Mouse (Mus musculus) lung, postnatal 10 days (tissue): ENCODE data around the gene Gfod1.
A peak's percentile ranks its signal among the peaks of the same experiment; 100 is the strongest.

Source experiments
- DNase-seq: peaks from one replicate; pipeline ENCODE4 v3.0.0; 2021

The Gfod1 gene

DNA sequence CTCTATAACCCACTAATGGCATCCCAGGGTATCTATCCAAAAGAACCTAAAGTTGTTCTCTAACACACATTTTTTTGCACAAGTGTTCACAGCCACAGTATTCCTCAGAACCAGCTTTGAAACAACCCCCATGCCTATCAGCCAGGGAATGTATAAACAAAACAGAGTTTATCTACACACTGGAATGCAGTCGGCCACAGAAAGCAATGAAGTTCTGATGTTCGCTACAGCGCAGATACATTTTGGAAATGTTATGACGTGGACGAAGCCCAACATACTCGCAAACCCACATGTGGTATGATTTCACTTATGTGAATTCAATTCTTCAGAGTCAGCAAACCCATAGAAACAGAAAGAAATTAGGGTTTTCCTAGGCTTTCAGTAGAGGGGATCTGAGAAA lies 75.8 kb downstream of the Gfod1 start:
- DNase-seq = no peak

DNA sequence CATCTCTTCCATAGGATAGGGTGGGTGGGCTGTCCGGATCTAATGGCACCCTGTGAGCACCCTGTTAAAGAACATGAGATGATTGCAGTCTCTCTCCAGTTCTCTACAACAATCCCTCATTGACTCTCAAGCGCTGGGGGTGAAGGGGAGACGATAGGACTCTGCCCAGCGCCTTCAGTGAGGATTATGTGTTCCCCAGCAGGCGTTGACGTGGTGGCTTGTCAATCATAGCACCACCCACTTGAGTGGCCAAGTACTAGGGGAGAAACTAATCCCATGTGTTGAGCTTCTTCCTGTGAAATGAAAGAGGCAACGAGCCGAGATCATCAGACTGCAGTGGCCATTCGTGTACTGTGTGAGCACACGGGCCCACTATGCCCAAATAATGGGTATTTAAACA lies 77.9 kb downstream of the Gfod1 start:
- no peak for DNase-seq

DNA sequence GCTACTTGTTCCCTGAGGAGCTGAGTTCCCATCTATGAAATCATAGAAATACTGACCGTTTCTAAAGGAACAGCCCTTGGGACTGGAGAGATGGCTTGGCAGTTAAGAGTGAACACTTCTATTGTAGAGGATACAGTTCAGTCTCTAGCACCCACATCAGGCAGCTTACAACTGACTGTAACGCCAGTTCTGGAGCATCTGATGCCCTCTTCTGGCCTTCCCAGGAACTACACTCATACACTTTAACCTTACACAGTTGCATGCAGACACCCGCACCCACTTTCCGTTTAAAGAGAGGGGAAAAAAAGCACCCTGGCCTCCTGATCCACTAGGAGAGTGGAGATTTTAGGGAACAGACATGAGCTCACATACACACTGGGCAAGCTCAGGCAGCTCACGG lies 78.8 kb downstream of the Gfod1 start:
- no peak for DNase-seq

GRCm38 (mm10) chr13:43222084-43222483 lies 81.9 kb downstream of the Gfod1 start:
- no peak for DNase-seq

- DNase-seq = no peak
These were observed 82.7 kb downstream of the Gfod1 start for GRCm38 (mm10) chr13:43221290-43221689.

DNA sequence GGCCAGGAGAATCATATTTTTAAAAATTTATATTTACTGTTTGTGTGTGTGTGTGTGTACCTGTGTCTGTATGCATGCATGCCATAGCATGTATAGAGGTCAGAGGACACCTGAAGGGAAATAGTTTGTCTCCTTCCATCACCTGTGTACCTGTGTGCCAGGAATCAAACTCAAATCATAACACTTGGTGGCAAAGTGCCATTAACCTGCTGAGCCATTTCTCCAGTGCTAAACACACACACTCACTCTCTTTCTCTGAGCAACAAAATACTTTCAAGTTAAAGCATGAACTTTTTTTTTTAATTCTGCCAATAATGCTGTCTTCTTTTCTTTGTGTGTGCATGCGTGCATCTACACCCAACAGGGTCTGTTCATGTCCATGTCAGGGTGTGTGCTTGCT lies 83.3 kb downstream of the Gfod1 start:
- no peak for DNase-seq

- DNase-seq = peak; percentile 69
These were observed 85.2 kb downstream of the Gfod1 start for GRCm38 (mm10) chr13:43218764-43219163.

GRCm38 (mm10) chr13:43218284-43218683 lies 85.7 kb downstream of the Gfod1 start:
- no peak for DNase-seq

DNA sequence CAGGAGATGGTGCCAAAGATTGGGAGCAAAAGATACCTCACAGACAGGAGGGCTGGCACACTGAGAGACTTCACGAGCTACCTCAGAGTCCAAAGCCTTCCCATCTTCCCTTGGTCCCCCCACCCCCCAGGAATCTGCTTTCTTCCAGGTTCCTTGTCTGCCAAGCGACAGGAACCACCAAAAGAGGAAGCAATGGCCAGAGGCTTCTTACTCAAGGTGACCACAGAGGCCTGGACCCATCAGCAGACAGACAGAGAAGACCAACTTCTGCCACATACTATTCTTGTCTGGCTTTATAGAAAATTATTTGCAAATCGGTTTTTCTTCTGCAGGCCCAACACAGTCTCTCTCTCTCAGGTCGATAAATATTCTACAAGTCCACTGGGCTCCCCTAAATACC lies 86.3 kb downstream of the Gfod1 start:
- DNase-seq = no peak

DNA sequence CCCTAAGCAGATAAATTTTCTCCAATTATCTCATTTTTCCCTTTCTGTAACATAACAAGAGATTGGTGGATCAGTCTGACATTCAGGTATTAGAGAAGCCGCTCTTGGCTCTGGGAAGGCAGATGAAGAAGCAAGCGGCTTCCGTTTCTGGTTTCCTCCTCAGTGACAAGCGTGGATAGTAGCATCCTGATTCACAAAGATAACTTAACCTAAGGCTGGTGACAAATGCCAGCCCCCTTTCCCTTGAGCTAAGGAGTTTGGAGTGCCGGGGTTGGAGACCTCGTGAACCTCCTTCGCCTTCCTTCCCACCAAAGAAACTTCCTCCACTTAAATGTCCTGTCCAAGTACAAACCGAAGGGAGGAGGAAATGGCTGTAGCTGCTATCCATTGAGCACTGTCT lies 86.9 kb downstream of the Gfod1 start:
- no peak for DNase-seq

DNA sequence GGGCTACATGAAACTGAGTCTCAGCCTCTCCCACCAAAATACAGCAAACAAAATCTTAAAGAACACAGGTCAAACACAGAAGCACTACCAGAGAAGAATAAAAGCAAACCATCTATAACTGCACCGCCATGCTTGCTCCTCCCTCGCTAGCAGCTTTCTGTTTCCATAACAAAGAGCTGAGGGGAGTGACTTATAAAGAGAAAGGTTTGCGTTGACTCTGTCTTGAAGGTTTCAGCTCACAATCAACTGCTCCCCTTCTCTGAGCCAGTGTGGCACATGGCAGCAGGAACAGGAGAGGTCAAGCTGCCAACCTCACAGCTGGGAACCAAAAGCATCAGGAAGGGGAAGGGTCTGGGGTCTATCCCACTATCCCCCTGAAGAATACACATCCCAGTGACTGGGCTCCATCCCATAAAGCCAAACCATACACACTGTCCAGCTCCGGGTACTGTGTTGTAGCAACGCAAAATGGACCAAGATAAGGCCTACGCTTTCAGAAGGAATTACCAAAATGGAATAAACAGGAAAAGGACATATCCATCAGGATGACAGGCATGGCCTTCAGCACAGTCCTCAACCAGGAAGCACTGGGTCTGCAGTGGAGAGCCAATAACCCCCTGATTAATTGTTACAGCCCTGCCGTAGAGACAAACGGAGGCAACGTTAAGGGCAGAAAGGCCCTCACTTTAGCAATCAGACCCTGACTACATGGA lies 87.8 kb downstream of the Gfod1 start:
- no peak for DNase-seq

DNA sequence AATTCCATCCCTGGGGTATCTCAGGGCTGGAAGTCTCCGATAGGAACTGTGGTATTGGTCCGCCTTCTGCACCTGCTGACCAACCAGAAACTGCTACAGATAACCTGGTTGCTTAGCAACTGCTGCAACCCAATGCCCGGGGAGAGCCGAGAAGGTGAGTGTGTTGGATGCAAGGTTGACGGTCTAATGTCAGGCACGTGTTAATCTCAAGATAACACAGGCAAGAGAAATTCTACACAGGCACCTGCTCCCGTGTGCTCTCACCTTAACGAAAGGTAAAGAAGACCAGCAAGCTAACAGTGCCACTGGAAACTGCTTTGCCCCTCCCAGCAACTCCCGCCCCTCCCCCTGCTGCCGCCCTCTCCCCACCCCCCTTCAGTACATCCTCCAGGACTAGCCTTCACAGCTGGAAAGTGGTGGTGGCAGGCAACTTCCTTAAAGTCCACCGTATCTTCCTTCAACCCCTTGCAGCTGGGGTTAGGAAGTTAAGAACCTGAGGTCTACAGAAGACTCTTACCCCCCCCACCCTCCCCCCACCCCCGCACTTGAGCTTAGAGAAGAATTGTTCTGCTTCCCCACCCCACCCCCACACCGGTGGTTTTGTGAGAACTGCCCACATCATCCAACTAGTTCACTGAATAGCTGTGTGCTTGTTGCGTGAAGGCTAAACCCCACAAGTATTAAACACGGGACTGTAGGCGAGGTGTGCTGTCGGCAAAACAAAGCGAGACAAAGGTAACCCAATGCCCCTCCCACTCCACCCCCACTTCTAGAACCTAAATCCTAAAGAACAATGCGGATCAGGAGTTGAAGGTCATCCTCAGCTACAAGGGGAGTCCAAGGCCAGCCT lies 88.6 kb downstream of the Gfod1 start:
- DNase-seq = no peak

DNA sequence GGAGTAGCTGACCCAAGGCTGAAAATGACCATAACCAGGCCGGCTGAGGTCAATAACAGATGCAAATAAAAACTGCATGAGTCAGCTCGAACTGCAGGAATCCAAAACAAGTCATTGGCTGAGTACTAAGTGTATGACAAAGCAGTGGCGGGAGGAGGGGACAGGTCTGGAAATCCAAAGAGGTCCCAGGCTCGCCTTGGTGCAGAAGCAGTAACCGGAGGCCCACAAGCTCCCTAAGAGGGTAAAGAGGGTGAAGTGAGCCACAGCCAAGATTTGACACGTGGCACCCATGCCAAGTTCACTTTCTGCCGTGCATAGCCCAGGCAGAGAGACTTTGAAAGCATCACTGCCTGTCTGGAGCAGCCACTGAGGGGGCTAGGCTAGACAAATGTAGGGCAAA lies 91.6 kb downstream of the Gfod1 start:
- DNase-seq = peak; percentile 57

GRCm38 (mm10) chr13:43210956-43211355 lies 93.0 kb downstream of the Gfod1 start:
- DNase-seq = no peak

GRCm38 (mm10) chr13:43209560-43209959 lies 94.4 kb downstream of the Gfod1 start:
- no peak for DNase-seq

DNA sequence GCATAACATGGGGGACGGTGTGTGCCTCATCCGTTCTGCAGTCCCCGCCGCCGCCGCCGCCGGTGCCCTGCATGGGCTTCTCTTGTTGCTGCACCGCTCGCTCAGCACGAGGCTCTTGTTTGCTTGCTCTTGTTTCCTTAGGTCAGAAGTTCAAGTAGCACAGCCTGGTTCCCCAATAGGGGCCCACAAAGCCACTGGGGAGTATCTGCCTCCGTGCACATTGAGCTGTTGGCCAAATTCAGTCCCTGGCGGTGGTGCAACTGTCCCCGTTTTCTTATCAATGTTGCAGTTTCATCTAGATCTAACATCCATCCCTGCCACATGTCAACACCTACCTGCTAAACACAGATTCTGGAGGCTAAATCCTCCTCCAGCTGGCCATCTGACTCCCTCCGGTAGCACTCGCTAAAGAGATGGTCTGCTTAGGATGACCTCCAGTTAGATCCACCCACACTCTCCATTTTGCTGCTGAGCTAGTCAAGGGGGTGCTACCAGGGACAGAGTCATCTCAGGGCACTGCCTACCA lies 95.0 kb downstream of the Gfod1 start:
- DNase-seq = no peak

- no peak for DNase-seq
These were observed 97.8 kb downstream of the Gfod1 start for GRCm38 (mm10) chr13:43206118-43206683.

GRCm38 (mm10) chr13:43203641-43204040 lies 100.3 kb downstream of the Gfod1 start:
- peak; percentile 77 for DNase-seq

- DNase-seq = peak; percentile 84
These were observed 100.7 kb downstream of the Gfod1 start for GRCm38 (mm10) chr13:43203234-43203633.

GRCm38 (mm10) chr13:43202351-43202750 lies 101.6 kb downstream of the Gfod1 start:
- no peak for DNase-seq

DNA sequence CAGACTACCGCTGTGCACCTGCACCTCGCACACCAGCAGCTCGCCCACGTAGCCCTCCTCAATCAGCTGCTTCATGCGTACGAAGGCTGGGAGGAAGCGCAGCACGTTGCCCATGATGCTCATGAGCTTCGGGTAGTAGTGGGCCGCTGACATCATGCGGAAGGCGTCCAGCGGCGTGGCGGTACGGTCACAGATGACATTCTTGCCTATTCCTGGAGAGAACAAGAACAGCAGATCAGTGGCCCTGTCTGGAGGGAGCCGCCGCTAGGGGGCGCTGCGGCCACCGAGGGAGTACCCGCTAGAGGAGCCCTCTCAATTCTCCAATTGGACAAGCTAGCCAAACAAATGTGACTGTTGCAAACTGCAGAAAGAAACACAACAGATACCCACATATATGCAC lies 102.9 kb downstream of the Gfod1 start:
- peak; percentile 64 for DNase-seq

DNA sequence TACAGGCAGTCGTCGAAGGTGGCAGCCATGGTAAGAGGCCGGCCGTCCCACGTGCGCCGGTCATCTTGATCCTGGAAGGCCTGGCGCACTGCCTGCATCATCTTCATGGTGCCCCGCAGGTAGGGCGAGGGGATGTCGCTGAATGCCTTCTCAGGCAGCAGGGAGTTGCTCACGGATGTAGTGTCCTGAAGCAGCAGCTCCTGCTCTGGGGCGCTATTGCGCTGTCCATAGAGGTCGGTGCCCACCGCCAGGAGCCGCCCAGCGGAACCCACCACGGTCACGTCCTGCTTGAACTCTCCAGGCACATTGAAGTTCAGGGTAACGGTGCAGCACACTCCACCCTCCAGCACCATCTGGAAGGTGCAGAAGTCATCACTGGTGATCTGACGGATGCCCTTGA lies 103.5 kb downstream of the Gfod1 start:
- DNase-seq = no peak

GRCm38 (mm10) chr13:43199749-43200148 lies 104.2 kb downstream of the Gfod1 start:
- peak; percentile 68 for DNase-seq

DNA sequence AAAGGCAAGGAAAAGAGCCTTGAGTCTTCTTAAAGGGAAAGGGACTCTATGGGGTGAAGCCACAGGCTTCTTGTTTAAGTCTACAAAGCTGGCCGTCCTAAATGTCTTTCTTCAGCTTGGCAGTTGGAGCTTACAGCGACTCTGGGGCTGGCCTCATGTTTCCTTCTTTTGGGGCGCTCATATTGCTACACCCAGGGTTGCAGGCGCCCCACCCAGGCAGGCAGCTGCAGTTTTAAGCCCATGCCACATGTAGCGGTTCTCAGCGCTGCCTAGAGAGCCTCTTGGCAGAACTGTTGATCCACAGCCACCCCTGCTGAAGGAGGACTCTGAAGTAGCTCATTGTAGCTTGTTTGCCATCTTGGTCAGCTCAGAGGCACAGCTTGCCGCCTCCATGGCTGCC lies 104.7 kb downstream of the Gfod1 start:
- no peak for DNase-seq
